Mouse (Mus musculus) G1E (cell line): ENCODE measurements around the gene Rbm4.

Experiments used
- CTCF ChIP-seq: IDR thresholded peaks from 2 replicates; pipeline ENCODE4 v1.5.1; 2012; ENCODE audit warnings: low read depth, low read length, inconsistent platforms, mixed read lengths
- POLR2AphosphoS5 ChIP-seq: IDR thresholded peaks from 2 replicates; pipeline ENCODE4 v1.6.1; 2012; ENCODE audit warnings: low read depth, low read length, inconsistent platforms; ENCODE audit not compliant: insufficient replicate concordance

- TF ChIP-seq CTCF (no peak), POLR2AphosphoS5 (no peak)
These were observed 19.3 kb upstream of the Rbm4 start for GRCm38 (mm10) chr19:4813015-4813414.
